Mouse (Mus musculus) CH12.LX (cell line): ENCODE data around the gene Mier1. TPM values are rescaled to one million over a fixed set of nuclear protein-coding genes. Genes with fewer than 3 reads are reported as not detected.

ENCODE experiments used
- DNase-seq: peaks from one replicate; pipeline ENCODE4 v3.0.0-alpha.2; 2013; ENCODE audit errors: extremely low read depth
- H3K27ac ChIP-seq: 2 replicates; pipeline ENCODE4 v1.5.1; 2012; ENCODE audit warnings: low read depth, mild to moderate bottlenecking, control low read depth, moderate library complexity; ENCODE audit not compliant: insufficient read depth
- H3K27me3 ChIP-seq: replicated peaks from 2 replicates; pipeline ENCODE3; 2012; ENCODE audit warnings: inconsistent platforms
- H3K36me3 ChIP-seq, 2 experiments: replicated peaks in 1 of 2; 2 replicates each; pipeline versions ENCODE3 to v1.6.1; 2012; ENCODE audit warnings: inconsistent platforms in 1 of 2, low read length in 1 of 2, mild to moderate bottlenecking in 1 of 2, mixed read lengths in 1 of 2, moderate library complexity in 1 of 2; ENCODE audit not compliant: control insufficient read depth in 1 of 2, insufficient read depth in 1 of 2
- H3K4me1 ChIP-seq, 2 experiments: 2 replicates each; pipeline ENCODE4 v1.6.1; 2012; ENCODE audit warnings: inconsistent platforms in 1 of 2, moderate library complexity in 1 of 2; ENCODE audit not compliant: insufficient read depth in 2 of 2, control insufficient read depth in 1 of 2
- H3K4me2 ChIP-seq: 2 replicates; pipeline ENCODE4 v1.6.1; 2012; ENCODE audit warnings: low read depth, mild to moderate bottlenecking, control low read depth; ENCODE audit not compliant: poor library complexity, insufficient read depth, severe bottlenecking
- H3K4me3 ChIP-seq, 3 experiments: fragments of 150-350 bp in 1 of 3; sonication (generic) in 1 of 3; replicated peaks in 1 of 3; 2 replicates each; pipeline versions ENCODE3 to v1.5.1; 2011 to 2012; ENCODE audit warnings: low read depth in 2 of 3, low read length in 2 of 3, mild to moderate bottlenecking in 2 of 3, moderate library complexity in 2 of 3, control low read depth in 1 of 3, improper control_type of control experiment in 1 of 3, inconsistent platforms in 1 of 3, mixed read lengths in 1 of 3; ENCODE audit not compliant: poor library complexity in 1 of 3
- H3K79me2 ChIP-seq: replicated peaks from 2 replicates; pipeline ENCODE4 v1.6.1; 2012; ENCODE audit warnings: mild to moderate bottlenecking, moderate library complexity; ENCODE audit not compliant: control insufficient read depth, poor library complexity, insufficient read depth, severe bottlenecking; ENCODE audit errors: extremely low read depth
- H3K9ac ChIP-seq: 2 replicates; pipeline ENCODE4 v1.6.1; 2012; ENCODE audit warnings: low read depth, mild to moderate bottlenecking, control low read depth, moderate library complexity; ENCODE audit not compliant: insufficient read depth
- H3K9me3 ChIP-seq: replicated peaks from 2 replicates; pipeline ENCODE3; 2012; ENCODE audit warnings: low read length, inconsistent platforms, mixed read lengths
- BHLHE40 ChIP-seq: IDR thresholded peaks from 2 replicates; pipeline ENCODE4 v1.6.1; 2011; ENCODE audit warnings: mild to moderate bottlenecking, low read depth, low read length, improper control_type of control experiment
- CHD1 ChIP-seq: IDR thresholded peaks from 2 replicates; pipeline ENCODE4 v1.6.1; 2012; ENCODE audit warnings: low read depth, low read length, improper control_type of control experiment, inconsistent platforms
- CTCF ChIP-seq, 2 experiments: IDR thresholded peaks in 1 of 2; conservative IDR thresholded peaks in 1 of 2; 2 replicates each; pipeline ENCODE4 v1.5.1; 2011 to 2012; ENCODE audit warnings: low read depth in 2 of 2, low read length in 2 of 2, improper control_type of control experiment in 1 of 2, inconsistent platforms in 1 of 2, mild to moderate bottlenecking in 1 of 2, moderate library complexity in 1 of 2
- ELF1 ChIP-seq: IDR thresholded peaks from 2 replicates; pipeline ENCODE4 v1.6.1; 2014; ENCODE audit warnings: low read depth, mild to moderate bottlenecking, inconsistent platforms, low read length, improper control_type of control experiment
- HCFC1 ChIP-seq: IDR thresholded peaks from 2 replicates; pipeline ENCODE4 v1.6.1; 2012; ENCODE audit warnings: low read depth, mild to moderate bottlenecking, inconsistent platforms, low read length, improper control_type of control experiment
- IRF4 ChIP-seq: IDR thresholded peaks from 2 replicates; pipeline ENCODE4 v1.6.1; 2014; ENCODE audit warnings: low read depth, mild to moderate bottlenecking, inconsistent platforms, low read length, improper control_type of control experiment
- MAFK ChIP-seq: IDR thresholded peaks from 2 replicates; pipeline ENCODE4 v1.6.1; 2011; ENCODE audit warnings: low read length, improper control_type of control experiment; ENCODE audit not compliant: insufficient replicate concordance
- MAX ChIP-seq: IDR thresholded peaks from 2 replicates; pipeline ENCODE4 v1.6.1; 2011; ENCODE audit warnings: low read length, improper control_type of control experiment
- MAZ ChIP-seq: IDR thresholded peaks from 2 replicates; pipeline ENCODE4 v1.6.1; 2012; ENCODE audit warnings: low read depth, mild to moderate bottlenecking, inconsistent platforms, low read length, improper control_type of control experiment, moderate library complexity
- MEF2A ChIP-seq: IDR thresholded peaks from 2 replicates; pipeline ENCODE4 v1.6.1; 2014; ENCODE audit warnings: low read depth, mild to moderate bottlenecking, inconsistent platforms, low read length, improper control_type of control experiment, borderline replicate concordance
- MXI1 ChIP-seq: IDR thresholded peaks from 2 replicates; pipeline ENCODE4 v1.6.1; 2011; ENCODE audit warnings: mild to moderate bottlenecking, low read depth, low read length, improper control_type of control experiment
- MYC ChIP-seq: IDR thresholded peaks from 2 replicates; pipeline ENCODE4 v1.6.1; 2011; ENCODE audit warnings: low read depth, mild to moderate bottlenecking, improper control_type of control experiment, low read length
- NELFE ChIP-seq: IDR thresholded peaks from 2 replicates; pipeline ENCODE4 v1.6.1; 2011; ENCODE audit warnings: low read depth, low read length, improper control_type of control experiment
- PAX5 ChIP-seq: IDR thresholded peaks from 2 replicates; pipeline ENCODE4 v1.6.1; 2012; ENCODE audit warnings: low read length, inconsistent platforms, mixed read lengths
- POLR2A ChIP-seq: IDR thresholded peaks from 2 replicates; pipeline ENCODE4 v1.6.1; 2011; ENCODE audit warnings: low read depth, mild to moderate bottlenecking, improper control_type of control experiment, low read length
- POLR2AphosphoS2 ChIP-seq: IDR thresholded peaks from 2 replicates; pipeline ENCODE4 v1.6.1; 2011; ENCODE audit warnings: low read depth, low read length, improper control_type of control experiment
- RAD21 ChIP-seq: IDR thresholded peaks from 2 replicates; pipeline ENCODE4 v1.6.1; 2011; ENCODE audit warnings: low read depth, mild to moderate bottlenecking, low read length, improper control_type of control experiment, moderate library complexity
- SMC3 ChIP-seq: IDR thresholded peaks from 2 replicates; pipeline ENCODE4 v1.6.1; 2011; ENCODE audit warnings: low read depth, low read length, improper control_type of control experiment
- TBP ChIP-seq: conservative IDR thresholded peaks from 2 replicates; pipeline ENCODE4 v1.6.1; 2011; ENCODE audit warnings: low read depth, low read length, improper control_type of control experiment
- UBTF ChIP-seq: IDR thresholded peaks from 2 replicates; pipeline ENCODE4 v1.6.1; 2012; ENCODE audit warnings: low read depth, mild to moderate bottlenecking, inconsistent platforms, low read length, improper control_type of control experiment, moderate library complexity
- ZC3H11A ChIP-seq: IDR thresholded peaks from 2 replicates; pipeline ENCODE4 v1.6.1; 2012; ENCODE audit warnings: low read depth, mild to moderate bottlenecking, inconsistent platforms, low read length, improper control_type of control experiment
- ZKSCAN1 ChIP-seq: IDR thresholded peaks from 2 replicates; pipeline ENCODE4 v1.6.1; 2012; ENCODE audit warnings: low read depth, inconsistent platforms, low read length, improper control_type of control experiment, borderline replicate concordance
- ZMIZ1 ChIP-seq: IDR thresholded peaks from 2 replicates; pipeline ENCODE4 v1.6.1; 2012; ENCODE audit warnings: low read depth, mild to moderate bottlenecking, inconsistent platforms, low read length, improper control_type of control experiment
- ZNF384 ChIP-seq: IDR thresholded peaks from 2 replicates; pipeline ENCODE4 v1.6.1; 2012; ENCODE audit warnings: low read depth, low read length, improper control_type of control experiment, inconsistent platforms
- dilution Hi-C: fragments of 300-500 bp; cut with MboI; formaldehyde crosslinking; loops from 2 replicates; pipeline ENCODE4 v1.14.3; 2020; ENCODE audit warnings: low sequenced_read_pairs; ENCODE audit not compliant: extremely low pct_unique_long_range_greater_than_20kb, extremely low pct_ligation_motif_present
- in situ Hi-C: fragments of 300-500 bp; cut with MboI; formaldehyde crosslinking; loops from 3 replicates; pipeline ENCODE4 v1.14.3; 2019; ENCODE audit warnings: low sequenced_read_pairs, low pct_ligation_motif_present, low pct_unique_long_range_greater_than_20kb, mixed read lengths
- polyA plus RNA-seq: library from polyadenylated mRNA; unstranded; fragments of >175 nt; gene quantifications from 2 replicates; pipeline ENCODE4 v1.2.1, GENCODE M21; 2012; ENCODE audit warnings: low read depth; ENCODE audit not compliant: insufficient read length
- total RNA-seq, 2 experiments: library from RNA; depleted of rRNA; stranded (reverse); fragments of 300-350 nt in 1 of 2; fragments of >200 nt in 1 of 2; gene quantifications; 2 replicates each; pipeline ENCODE4 v1.2.3; 2012 to 2014

The Mier1 gene
- total and polyA plus RNA-seq, 3 experiments, result 22.5 to 35.0 (median 34.4) TPM

GRCm38 (mm10) chr4:103113402-103113801, 788 bp upstream of the Mier1 start:
- in situ Hi-C loops, result no loop called here
- peaks cover 8% of the 10 kb centered on the region; the same call in 1 of the 2 replicates for H3K79me2 ChIP-seq
- H3K4me3 ChIP-seq, result peak overlapping the region; percentile 86 to 87 (median 87)
- peaks cover 9 to 30% of the 10 kb centered on the region in 2 experiments for H3K4me1 ChIP-seq
- no peaks in the 10 kb centered on the region for H3K27me3 ChIP-seq
- TF ChIP-seq ZNF384, result 0 out of 2 replicates have a peak, but pooled peaks have one; percentile 7
- no peak for TF ChIP-seq HCFC1
- H3K9ac ChIP-seq, result peak overlapping the region; percentile 83
- H3K27ac ChIP-seq, result no peak overlapping the region
- dilution Hi-C loops, result no loop called here
- H3K9me3 ChIP-seq, result no peaks in the 10 kb centered on the region
- peak overlapping the region; percentile 75 for H3K4me2 ChIP-seq
- H3K36me3 ChIP-seq, result peaks cover 0 to 25% of the 10 kb centered on the region in 2 experiments
- no peak for DNase-seq

- Histone ChIP-seq H3K27ac (peak overlapping the region; percentile 51), H3K9ac (peak overlapping the region; percentile 50; the same call in 1 of the 2 replicates), H3K36me3 (peaks cover 0 to 15% of the 10 kb centered on the region in 2 experiments), H3K4me3 (peak overlapping the region in 2 of 3 experiments; percentile 28 to 74), H3K4me2 (peak overlapping the region; percentile 76), H3K79me2 (peaks cover 26% of the 10 kb centered on the region), H3K9me3 (no peaks in the 10 kb centered on the region), H3K27me3 (no peaks in the 10 kb centered on the region), H3K4me1 (peaks cover 5 to 43% of the 10 kb centered on the region in 2 experiments)
- DNase-seq, result peak; percentile 27
- dilution Hi-C loops (no loop called here), in situ Hi-C loops (no loop called here)
- no peak for TF ChIP-seq SMC3
- TF ChIP-seq POLR2AphosphoS2, result no peak
- no peak for TF ChIP-seq MAX
- no peak for TF ChIP-seq MXI1
- no peak for TF ChIP-seq MAZ
- TF ChIP-seq MAFK, result no peak
- no peak for TF ChIP-seq CHD1
- no peak for TF ChIP-seq TBP
- no peak for TF ChIP-seq ZC3H11A
Measured at GRCm38 (mm10) chr4:103118888-103119228, 4.7 kb downstream of the Mier1 start.

- Histone ChIP-seq H3K4me1 (peaks cover 5 to 44% of the 10 kb centered on the region in 2 experiments), H3K4me2 (peak overlapping the region; percentile 0; the same call in 1 of the 2 replicates), H3K4me3 (peak overlapping the region; percentile 74 to 83 (median 83)), H3K79me2 (peaks cover 27% of the 10 kb centered on the region), H3K9me3 (no peaks in the 10 kb centered on the region), H3K27me3 (no peaks in the 10 kb centered on the region), H3K27ac (peak overlapping the region; percentile 80), H3K36me3 (peaks cover 0 to 15% of the 10 kb centered on the region in 2 experiments), H3K9ac (peak overlapping the region; percentile 92)
- in situ Hi-C loops (no loop called here), dilution Hi-C loops (no loop called here)
- DNase-seq, result peak; percentile 58
- TF ChIP-seq ELF1 (peak; percentile 82), ZKSCAN1 (no peak), RAD21 (no peak), ZMIZ1 (no peak; the same call in 1 of the 2 replicates), MAFK (no peak), ZNF384 (no peak), PAX5 (no peak), MYC (no peak), UBTF (peak; percentile 96), CTCF (conservative IDR thresholded peaks at IDR 0.05 in 1 of 2, IDR thresholded peaks at IDR 0.05 in 1 of 2; ENCODE audit: low read depth in 2 of 2, low read length in 2 of 2) (no peak), TBP (no peak), IRF4 (peak; percentile 6; the same call in 1 of the 2 replicates), MEF2A (0 out of 2 replicates have a peak, but pooled peaks have one; percentile 10), NELFE (peak; percentile 79), BHLHE40 (no peak), POLR2A (peak; percentile 74; the same call in 1 of the 2 replicates), MAZ (peak; percentile 21; the same call in 1 of the 2 replicates), MAX (no peak)
Measured at GRCm38 (mm10) chr4:103119229-103120027, 5.2 kb downstream of the Mier1 start.
